Mouse (Mus musculus): Measurements from ENCODE around the gene Serpinb11.
A peak's percentile ranks its signal among the peaks of the same experiment; 100 is the strongest.

Gene Serpinb11

GRCm38 (mm10) chr1:107360898-107361297 is at the start of gene Serpinb11:
Gene Serpinb11 (plus strand): TSS chr1:107361198.
- no peak for DNase-seq (ENCODE audit: extremely low read depth, low read depth)

DNA sequence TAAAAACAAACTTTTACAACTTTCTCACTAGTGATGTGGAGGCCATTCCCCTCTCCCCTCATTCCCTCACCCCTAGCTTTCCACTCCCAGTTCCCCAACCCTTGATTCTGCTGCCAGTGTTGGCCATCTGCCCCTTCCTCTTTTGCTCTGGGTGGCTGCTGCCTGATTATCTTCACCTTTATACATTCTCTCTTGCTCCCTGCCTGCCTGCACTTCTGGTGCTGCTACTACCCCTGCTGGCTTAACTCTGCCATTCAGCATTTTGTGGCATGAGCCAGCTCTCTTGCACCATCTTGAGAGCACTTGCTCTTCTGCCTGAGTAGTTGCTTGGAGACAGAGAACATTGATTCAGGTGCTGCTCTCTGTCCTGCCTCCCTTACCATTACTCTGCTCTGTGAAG is 15.0 kb upstream of the Serpinb11 start:
- DNase-seq (ENCODE audit: extremely low read depth, low read depth) = peak; percentile 26

DNA sequence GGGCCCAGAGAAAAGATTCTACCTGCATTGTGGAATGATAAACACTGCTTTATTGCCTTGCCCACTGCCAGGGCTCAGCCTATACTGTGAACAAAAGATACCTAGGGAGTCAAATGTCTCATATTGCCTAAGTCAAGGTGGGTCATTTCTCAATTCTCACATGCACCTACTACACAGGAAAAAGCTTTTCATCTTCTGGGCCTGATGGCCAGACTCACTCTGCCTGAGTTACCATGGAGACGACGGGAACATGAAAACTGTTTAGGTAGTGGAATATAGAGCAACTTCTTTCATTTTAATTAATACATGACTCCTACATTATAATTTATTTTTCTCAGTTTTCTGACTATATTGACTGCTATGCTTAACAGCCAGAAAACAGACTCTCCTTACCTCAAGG is 14.2 kb upstream of the Serpinb11 start:
- DNase-seq (ENCODE audit: extremely low read depth, low read depth) = no peak

- DNase-seq (ENCODE audit: extremely low read depth, low read depth) = no peak
Measured at GRCm38 (mm10) chr1:107350392-107350791, 10.6 kb upstream of the Serpinb11 start.

GRCm38 (mm10) chr1:107351115-107351514 is 9.9 kb upstream of the Serpinb11 start:
- DNase-seq (ENCODE audit: extremely low read depth, low read depth) = no peak

DNA sequence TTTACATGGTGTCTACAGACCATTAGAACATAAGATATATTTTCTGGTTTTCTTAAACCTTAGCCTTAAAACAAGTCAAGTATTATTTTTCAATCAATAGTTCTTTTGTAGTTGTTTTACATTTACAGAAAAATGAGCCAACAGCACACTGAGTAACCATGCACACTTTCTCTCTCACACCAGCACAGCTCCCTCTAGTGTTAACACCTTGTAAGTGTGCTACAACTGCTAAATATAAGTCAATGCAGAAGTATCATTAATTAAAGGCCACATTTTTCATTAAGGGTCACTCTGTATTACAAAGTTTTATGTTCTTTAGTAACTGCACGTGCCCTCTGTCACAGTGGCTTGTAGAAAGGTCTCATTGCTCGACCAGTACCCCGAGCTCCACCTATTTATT is 8.0 kb upstream of the Serpinb11 start:
- peak; percentile 48 for DNase-seq (ENCODE audit: extremely low read depth, low read depth)

- DNase-seq (ENCODE audit: extremely low read depth, low read depth) = no peak
Measured at GRCm38 (mm10) chr1:107365973-107366372, 5.0 kb downstream of the Serpinb11 start.

DNA sequence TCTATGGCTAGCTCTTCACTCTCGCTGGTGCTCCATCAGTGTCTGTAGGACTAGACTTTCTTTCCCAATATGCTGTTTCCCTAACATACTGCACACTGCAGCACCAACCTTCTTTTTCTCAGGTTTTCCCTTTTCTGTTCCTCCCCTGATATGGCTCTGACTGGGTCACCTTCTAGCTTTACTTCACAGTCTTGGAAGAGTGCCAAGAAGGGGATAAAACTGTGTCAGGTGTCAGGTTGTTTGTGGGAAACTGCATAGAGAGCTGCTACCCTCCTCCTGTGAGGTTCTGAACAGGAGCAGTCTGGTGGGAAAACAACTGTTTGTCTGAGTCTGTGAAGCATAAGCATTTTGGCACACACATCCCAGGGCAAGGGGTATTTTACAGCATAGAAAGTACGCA is 7.9 kb downstream of the Serpinb11 start:
- no peak for DNase-seq (ENCODE audit: extremely low read depth, low read depth)

GRCm38 (mm10) chr1:107376952-107377351 is 16.0 kb downstream of the Serpinb11 start:
- DNase-seq (ENCODE audit: extremely low read depth, low read depth) = peak; percentile 82

GRCm38 (mm10) chr1:107378368-107378767 is 17.4 kb downstream of the Serpinb11 start:
- no peak for DNase-seq (ENCODE audit: extremely low read depth, low read depth)

GRCm38 (mm10) chr1:107381491-107381890 is 20.5 kb downstream of the Serpinb11 start:
- peak; percentile 93 for DNase-seq (ENCODE audit: extremely low read depth, low read depth)

DNA sequence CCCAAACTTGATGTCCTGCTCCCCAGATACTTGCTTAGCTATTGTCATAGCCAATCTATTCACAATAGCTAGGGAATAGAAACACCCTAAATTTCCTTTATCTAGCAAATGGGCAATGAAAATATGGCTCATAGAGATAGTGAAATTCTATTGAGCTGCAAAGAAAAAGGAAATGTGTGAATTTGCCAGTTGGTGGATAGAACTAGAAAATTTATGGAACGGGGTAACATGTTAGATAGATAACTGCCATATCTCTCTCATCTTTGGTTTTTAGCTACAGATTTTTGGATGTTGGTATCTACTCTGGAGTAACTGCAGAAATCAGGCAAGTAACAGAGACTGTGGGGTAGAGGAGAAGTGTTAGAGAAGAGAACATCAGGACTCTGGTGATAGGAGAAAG is 21.4 kb downstream of the Serpinb11 start:
- no peak for DNase-seq (ENCODE audit: extremely low read depth, low read depth)

- peak; percentile 93 for DNase-seq (ENCODE audit: extremely low read depth, low read depth)
Measured at GRCm38 (mm10) chr1:107384532-107384931, 23.5 kb downstream of the Serpinb11 start.

GRCm38 (mm10) chr1:107389753-107390152 is 28.8 kb downstream of the Serpinb11 start:
- no peak for DNase-seq (ENCODE audit: extremely low read depth, low read depth)

GRCm38 (mm10) chr1:107397481-107397880 is 36.5 kb downstream of the Serpinb11 start:
- DNase-seq (ENCODE audit: extremely low read depth, low read depth) = peak; percentile 89

GRCm38 (mm10) chr1:107399355-107399754 is 38.4 kb downstream of the Serpinb11 start, which contains the start of gene Serpinb7:
Gene Serpinb7 (plus strand): TSS chr1:107399655.
- no peak for DNase-seq (ENCODE audit: extremely low read depth, low read depth)

GRCm38 (mm10) chr1:107402082-107402481 is 41.1 kb downstream of the Serpinb11 start:
- no peak for DNase-seq (ENCODE audit: extremely low read depth, low read depth)

- no peak for DNase-seq (ENCODE audit: extremely low read depth, low read depth)
Measured at GRCm38 (mm10) chr1:107414650-107415049, 53.7 kb downstream of the Serpinb11 start.

- DNase-seq (ENCODE audit: extremely low read depth, low read depth) = peak; percentile 26
Measured at GRCm38 (mm10) chr1:107422487-107422886, 61.5 kb downstream of the Serpinb11 start.
